Mouse (Mus musculus): ENCODE data around the gene Nol12.

DNA sequence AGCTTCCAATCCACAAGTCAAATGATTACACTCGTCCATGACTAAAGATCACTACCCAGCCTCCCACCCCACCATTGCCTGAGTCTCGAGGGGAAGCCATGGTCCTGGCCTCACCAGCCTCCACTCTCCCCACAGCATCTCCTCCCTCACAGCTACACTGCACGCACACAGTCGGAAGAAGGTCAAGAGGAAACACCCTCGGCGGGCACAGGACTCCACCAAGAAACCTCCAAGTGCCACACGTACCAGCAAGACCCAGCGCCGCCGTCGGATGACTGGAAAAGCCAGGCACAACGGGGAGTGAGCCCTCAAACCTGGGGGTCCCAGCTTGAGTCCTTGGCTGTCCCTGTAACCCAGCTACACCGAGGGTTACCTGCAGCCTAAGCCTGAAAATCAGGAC lies 5.6 kb downstream of the Nol12 start:
- TF ChIP-seq CTCF (IDR thresholded peaks at IDR 0.05; ENCODE audit: insufficient read depth, low read length) (no peak), POLR2A (IDR thresholded peaks at IDR 0.05; ENCODE audit: borderline replicate concordance, extremely low read depth, low read depth, low read length) (no peak)

Data from lung, adult 2 months (tissue).